Mouse (Mus musculus): Measurements from ENCODE around the gene Atp8a1.

Gene Atp8a1

DNA sequence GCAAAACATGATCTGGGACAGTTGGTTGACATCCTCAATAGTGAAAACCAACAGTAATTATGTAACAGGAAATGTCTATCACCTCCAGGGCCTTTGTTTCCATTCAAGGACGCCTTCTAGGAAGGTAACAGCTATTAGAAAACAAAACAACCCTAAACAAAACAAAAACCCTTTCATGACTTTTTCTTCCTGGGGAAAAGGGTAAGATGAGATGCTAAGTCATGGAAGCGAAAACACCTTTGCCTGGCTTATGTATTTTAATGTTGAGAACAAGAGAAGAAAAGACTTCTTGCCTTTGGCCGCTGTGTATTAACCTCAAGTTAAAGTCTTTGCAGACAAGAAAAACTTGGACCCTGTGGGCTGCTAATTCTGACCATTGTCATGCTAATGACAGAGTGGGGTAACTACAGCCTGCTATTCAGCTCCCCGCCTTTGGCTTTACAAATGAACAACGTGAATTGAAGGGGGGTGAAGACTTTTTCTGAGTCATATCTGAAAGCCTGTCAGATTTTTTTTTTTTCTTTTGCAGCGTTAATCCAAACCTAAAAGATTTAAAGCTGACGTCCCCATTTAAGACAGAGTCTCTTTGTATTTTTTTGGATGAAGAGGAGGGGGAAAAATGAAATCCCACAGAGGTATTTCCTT, 214.0 kb downstream of the Atp8a1 start:
- ATAC-seq (ENCODE audit: low TSS enrichment) = no peak

DNA sequence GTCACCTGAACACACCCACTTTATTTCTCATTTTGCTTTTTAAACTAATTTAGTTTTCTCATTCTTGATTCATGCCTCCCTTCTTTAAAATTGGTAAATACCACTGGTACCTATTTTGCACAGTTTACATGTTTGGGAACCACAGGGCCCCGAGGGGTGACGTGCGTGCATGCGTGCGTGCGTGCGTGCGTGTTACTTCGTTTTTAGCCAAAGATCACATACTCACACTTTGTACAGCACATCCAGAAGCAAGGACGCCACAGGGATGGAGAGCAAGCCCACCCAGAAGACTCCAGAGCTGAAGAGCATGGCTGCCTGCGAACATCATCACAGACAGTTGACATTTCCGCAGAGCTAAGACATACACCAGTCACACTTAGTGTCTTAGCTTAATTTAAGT, 216.0 kb downstream of the Atp8a1 start:
- ATAC-seq (ENCODE audit: low TSS enrichment) = no peak

DNA sequence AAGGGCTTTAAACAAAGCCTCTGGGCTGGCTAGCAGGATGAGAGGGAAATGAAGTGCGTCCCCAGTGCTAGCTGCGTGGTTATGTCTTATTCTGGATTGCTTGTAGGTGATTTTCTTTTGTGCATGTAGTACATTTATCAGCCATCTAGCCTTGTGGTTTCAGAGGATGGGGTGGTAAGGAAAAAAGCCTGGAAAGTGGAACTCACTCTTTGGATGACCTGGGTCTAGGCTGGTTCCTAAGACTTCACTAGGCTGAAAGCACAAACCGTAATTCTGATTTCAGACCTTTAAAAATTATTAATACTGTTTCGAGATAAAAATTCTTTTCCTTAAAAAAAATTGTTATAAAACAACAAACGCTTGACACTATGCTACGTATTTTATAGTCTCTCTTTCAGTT, 217.4 kb downstream of the Atp8a1 start:
- no peak for ATAC-seq (ENCODE audit: low TSS enrichment)

- ATAC-seq (ENCODE audit: low TSS enrichment) = no peak
Observed at GRCm38 (mm10) chr5:67629440-67629839, 217.8 kb downstream of the Atp8a1 start.

GRCm38 (mm10) chr5:67628180-67628940, 218.9 kb downstream of the Atp8a1 start:
- ATAC-seq (ENCODE audit: low TSS enrichment) = no peak

GRCm38 (mm10) chr5:67621230-67621629, 226.0 kb downstream of the Atp8a1 start:
- ATAC-seq (ENCODE audit: low TSS enrichment) = no peak

DNA sequence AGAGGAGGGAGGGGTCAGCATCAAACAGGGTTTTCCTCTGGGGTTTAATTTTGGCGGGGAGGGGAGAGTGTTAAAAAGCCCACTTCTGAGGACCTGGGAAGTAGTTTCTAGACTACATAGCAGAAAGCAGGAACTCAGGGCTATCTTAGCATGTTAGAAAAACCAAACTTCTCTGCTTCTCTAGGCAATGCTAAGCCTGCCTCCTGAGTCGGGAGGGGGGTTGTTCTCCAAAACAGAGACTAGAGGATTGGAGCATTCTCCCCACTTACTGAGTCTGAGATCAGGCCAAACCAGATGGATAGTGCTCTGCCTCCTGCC, 237.8 kb downstream of the Atp8a1 start:
- ATAC-seq (ENCODE audit: low TSS enrichment) = no peak

DNA sequence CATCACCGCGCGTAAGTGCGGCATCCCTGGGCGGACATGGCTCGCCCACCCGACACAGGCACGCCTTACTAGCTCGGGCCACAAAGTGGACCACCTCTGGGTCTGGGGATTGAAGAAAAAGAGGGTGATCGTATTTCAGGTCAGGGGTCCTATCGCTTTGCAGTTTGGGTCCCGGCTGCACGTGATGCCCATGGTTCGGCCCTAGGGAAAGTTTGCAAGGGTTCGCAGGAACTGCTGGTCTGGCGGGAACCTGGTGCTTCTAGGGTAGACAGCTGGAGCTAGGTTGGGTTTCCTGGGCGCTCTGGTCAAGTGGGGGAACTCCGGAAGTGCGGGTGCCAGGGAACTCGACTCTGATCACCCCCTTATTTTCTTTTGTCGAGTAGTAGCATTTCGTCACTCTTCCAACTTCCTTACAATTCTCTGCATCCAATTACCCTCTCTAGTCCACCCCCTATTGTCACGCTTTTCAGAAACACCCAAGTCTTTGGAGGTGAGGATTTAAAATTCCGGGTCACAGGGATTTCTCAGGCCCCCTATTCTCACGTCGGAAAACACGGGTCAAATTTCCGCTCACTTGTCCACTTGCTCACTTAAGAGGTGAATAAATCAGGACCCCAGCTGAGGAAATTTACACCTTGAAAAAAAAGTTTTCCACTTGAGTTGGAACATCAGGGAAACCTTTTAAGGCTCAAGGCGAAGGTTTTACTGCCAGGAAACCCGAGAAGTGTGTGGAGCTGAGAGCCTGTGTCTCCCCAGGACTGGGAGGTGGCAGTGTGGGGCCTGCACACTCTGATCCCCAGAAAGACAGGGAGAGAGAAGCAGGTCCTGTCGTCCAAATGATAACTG, 238.3 kb downstream of the Atp8a1 start:
- ATAC-seq (ENCODE audit: low TSS enrichment) = no peak

DNA sequence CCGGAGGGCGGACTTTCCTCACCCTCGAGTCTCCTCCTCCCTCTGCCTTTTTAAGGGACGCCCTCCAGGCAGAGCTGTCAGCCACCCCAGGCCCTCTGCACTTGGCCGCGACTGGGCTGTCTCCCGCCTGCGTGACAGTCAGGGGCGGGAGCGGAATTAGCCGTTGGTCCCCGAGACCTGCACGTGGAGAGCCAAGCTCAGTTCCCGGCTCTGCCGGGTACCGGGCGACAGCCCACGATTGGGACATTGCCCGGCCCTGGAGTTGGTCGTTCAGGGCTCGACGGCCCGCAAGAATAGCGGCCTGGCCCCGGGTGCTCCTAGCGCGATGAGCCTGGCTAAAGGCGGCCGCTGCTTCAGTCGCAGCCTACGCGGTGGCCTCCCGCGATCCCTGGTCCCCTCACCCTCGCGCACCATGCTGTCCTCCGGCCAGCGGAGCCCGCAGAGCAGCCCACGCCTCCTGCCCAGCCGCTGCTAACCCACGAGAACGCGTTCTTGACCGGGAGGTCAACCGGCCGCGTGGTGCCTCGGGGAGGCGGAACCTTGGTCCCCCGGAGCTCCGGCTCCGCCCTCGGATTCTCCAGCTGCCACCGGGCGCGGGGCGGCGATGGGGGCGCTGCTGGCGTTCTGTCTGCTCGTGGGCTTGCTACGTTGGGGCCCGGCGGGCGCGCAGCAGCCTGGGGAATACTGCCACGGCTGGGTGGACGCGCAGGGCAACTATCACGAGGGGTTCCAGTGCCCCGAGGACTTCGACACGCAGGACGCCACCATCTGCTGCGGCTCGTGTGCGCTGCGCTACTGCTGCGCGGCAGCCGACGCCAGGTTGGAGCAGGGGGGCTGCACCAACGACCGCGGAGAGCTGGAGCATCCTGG, 239.2 kb downstream of the Atp8a1 start, which contains the start of gene Shisa3:
Shisa3 (plus strand) TSS at position 79 of the 870 bp plus-strand sequence.
- ATAC-seq (ENCODE audit: low TSS enrichment) = peak; percentile 20; the same call in 1 of the 2 replicates

DNA sequence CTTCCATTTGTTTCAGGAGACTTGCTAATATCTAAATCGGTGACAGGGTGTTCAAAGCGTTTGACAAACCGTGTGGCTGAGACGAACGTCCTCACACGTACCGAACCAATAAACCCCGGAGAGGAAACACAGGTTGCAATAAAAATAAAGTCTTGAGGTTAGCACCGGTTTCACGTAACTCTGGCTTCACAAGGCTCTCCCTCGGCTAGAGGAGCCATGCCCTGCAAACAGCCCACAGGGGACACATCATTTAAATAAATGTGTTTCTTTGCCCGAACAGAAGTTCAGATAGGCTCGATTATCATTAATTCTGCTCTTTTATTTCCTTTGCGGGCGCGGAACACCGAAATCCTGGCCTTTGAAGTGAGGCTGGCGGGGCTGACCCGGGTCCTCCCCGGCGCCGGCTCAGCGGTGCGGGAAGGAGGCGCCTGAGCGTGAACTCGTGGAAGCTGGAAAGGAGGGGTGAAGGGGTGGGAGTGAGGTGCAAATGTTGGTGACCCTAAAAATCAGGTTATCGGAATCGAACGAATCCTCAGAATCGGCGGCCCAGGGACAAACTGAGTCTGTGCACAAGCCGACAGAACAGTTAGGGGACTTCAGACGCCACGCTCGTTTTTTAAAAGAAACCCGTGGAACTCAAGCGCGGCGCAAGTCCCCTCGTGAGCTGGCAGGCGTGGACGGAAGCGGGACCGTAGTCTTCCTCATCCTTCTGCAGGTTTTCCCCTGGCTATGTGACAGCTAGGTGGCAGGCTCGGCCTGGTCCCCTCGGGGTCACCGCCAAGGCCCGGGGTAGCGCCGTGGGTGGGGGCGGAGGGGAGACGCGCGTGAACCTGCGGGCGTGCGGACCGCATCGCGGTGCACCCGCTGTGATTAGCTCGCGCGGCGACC, 240.1 kb downstream of the Atp8a1 start:
- ATAC-seq (ENCODE audit: low TSS enrichment) = no peak

DNA sequence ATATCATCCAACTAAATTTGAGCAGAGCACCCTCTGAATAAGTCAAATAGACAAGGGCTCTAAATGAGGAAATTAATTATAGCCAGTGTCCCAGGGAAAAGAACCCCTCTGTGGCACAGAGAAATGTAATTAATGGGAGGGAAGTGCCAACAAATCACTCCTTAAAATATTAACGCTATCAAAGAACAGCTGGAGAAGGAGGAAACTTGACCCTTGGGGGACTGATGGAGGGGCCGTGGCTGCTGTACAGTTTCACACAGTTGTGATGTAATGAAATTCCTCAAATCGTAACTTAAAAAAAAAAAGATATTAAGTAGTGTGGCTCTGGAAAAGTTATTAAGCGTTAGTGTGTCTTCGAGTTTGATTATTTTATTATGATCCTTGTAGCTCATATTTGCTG, 241.3 kb downstream of the Atp8a1 start:
- ATAC-seq (ENCODE audit: low TSS enrichment) = no peak

- no peak for ATAC-seq (ENCODE audit: low TSS enrichment)
Observed at GRCm38 (mm10) chr5:67599935-67600334, 247.3 kb downstream of the Atp8a1 start.

DNA sequence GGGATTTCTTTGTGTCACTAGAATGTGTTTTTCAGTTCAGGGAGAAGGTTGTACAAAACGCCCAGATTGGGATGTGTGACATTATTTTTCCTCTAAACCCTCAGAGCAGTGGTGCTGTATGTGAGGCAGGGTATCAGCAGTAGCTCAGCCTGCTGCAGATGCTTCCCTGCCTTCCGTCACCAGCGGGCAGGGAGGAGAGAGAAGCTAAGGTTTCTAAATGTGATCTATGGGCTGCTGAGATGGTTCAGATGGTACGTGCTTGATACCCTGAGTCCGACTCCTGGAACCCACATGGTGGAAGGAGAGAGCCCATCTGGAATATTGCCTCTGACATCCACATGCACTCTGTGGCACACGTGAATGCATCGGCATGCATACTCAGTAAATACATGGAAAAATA, 251.6 kb downstream of the Atp8a1 start:
- no peak for ATAC-seq (ENCODE audit: low TSS enrichment)

DNA sequence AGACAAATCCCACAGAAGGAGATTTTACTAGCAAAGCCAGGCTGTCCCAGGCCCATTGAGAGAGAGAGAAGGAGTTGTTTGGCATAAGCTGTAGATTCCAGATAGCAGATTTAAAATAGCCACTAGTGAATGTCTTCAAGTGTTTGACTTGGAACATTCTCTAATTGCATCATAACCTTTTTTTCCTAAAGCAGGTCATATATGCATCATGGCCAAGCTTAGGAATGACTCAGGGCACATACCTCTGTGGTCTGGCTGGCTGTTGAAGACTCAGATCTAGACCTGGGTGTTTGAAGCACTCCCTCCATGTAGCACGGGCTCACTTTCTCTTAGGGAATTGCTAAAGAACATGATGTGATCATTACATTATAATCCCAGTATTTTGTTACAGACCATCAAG, 252.2 kb downstream of the Atp8a1 start:
- no peak for ATAC-seq (ENCODE audit: low TSS enrichment)

- 0 out of 2 replicates have a peak, but pooled peaks have one; percentile 65 for ATAC-seq (ENCODE audit: low TSS enrichment)
Observed at GRCm38 (mm10) chr5:67579725-67580633, 267.3 kb downstream of the Atp8a1 start.

- no peak for ATAC-seq (ENCODE audit: low TSS enrichment)
Observed at GRCm38 (mm10) chr5:67575705-67576104, 271.5 kb downstream of the Atp8a1 start.

DNA sequence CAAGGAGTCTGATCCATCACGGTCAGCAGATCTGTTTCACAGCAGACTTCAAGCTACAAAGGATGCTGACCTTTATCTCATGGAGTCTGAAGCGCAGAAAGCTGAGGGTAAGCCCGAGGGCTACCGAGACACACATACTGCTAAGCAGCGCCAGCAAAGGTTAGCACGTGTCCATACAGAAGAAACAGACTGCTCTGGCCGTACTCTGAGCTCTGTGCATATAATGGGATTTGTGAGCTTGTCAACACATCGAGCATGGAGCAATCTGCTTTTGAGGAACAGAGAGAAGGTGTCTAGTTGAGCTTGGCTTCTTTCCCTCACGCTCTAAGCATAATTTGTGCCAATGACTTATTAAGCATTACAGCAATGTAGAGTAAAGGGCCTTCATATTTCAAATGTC, 273.2 kb downstream of the Atp8a1 start:
- no peak for ATAC-seq (ENCODE audit: low TSS enrichment)

DNA sequence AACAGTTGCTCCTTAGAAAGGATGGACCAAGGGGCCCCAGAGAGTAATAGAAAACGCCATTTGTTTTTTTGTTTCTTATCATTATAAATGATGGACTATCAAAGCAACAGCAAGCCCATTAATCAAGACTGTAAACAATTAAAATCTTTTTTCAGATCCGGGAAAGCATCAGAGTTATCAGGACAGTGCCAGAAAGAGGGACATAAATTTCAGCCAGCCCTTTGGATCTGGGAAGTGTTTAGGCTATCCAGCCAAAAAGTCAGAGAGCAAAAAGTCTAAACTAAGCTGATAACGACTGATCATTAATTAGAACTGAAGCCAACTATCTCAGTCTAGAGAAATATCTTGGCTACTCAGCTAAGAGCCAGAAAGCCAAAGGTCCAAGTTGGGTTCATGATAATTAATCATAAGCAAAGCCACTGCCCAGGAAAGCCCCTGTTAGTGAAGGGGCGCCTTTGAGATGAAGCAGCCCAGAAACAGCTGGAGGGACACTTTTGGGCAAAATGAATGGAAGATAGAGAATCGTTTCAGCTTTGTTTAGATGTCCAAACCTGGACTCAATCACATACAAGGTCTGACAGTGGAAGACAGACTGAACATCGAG, 274.6 kb downstream of the Atp8a1 start:
- no peak for ATAC-seq (ENCODE audit: low TSS enrichment)
